Mouse (Mus musculus): ENCODE data around the gene Rassf3.

The Rassf3 gene

DNA sequence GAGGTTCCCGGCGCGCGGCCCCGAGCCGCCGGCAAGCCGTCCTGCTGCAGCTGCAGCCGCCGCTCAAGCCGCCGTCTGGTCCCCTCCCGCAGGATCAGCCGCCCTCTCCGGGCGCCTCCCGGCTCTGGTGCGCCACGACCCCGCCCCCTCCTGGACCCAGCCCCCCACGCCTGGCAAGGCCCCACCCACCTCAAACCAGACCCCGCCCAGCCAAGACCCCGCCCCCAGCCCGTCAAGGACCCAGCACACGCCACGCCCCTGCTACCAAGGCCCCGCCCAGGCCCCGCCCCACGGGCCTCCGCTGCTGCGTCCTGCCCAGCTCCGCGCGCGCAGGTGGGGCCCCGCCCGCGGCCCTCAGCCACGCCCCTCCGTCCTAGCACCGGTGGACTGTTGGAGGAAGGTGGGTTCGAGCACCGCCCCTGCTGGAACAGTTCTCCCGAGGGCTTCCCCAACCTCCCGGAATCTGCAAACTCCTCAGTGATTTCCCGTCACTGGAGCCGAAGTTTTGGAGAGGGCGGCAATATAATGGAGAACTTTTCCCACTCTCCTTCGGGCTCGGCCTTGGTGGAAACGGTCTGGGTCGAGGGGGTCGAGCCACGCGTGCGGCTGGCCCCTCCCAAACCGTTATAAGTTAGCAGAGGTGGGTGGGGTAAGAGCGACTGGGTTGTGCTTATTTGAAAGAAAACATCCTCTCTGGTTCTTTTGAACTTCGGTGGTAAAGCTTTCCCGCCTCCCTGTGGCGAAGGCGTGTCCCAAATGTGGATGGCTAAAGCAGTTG, at the start of gene Rassf3:
Gene Rassf3, minus strand, starts transcription at position 158 of the 778 bp plus-strand sequence.
- in situ Hi-C loops (cut with MboI; ENCODE audit: unreplicated experiment in 2 of 2) = no loop called here

DNA sequence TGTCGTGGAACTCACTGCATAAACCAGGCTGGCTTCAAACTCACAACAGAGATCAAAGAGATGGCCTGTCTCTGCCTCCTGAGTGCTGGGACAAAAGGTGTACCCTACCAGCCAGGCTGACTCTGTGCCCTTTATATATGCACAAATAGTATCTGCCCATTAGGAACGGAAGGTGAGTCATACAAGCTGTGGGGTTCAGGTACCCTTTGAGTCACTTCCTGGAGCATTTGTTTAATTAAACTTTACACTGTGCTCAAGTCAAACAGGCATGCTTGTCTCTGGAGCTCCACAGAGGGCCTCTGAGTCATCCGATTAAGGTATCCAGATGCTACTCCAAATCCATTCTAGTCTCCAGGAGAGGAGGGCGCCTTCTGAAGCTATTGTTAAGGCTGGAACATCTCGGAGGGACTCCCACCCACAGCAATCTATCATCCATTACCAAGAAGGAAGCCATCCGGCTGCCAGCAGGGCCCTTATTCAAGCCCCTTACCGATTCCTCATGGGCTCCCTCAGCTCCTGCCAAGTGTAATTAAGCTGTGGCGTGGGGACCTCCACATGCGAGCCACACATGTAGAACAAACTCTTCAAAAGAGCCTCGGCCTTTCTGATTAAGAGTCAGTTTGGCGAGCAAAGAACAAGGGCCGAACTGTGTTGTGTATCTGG, 44.9 kb upstream of the Rassf3 start:
- in situ Hi-C loops (cut with MboI; ENCODE audit: unreplicated experiment in 2 of 2) = no loop called here

DNA sequence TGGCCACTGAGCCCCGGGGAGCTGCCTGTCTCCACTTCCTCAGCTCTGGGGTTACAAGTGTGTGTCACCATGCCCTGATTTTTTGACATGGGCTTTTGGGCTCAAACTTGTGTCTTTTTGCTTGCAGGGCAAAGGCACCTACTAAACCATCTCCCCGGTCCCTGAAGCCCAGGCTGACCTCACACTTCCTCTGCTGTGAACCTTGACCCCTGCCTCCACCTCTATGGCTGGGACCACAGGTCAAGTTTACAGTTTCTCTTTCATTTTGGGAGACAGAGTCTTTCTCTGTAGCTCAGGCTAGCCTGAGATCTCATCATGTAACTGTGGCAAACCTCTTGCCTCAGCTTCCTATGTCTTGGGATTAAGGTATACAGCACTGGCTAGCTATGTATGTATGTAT, 43.6 kb upstream of the Rassf3 start:
- in situ Hi-C loops (cut with MboI; ENCODE audit: unreplicated experiment in 2 of 2) = no loop called here

DNA sequence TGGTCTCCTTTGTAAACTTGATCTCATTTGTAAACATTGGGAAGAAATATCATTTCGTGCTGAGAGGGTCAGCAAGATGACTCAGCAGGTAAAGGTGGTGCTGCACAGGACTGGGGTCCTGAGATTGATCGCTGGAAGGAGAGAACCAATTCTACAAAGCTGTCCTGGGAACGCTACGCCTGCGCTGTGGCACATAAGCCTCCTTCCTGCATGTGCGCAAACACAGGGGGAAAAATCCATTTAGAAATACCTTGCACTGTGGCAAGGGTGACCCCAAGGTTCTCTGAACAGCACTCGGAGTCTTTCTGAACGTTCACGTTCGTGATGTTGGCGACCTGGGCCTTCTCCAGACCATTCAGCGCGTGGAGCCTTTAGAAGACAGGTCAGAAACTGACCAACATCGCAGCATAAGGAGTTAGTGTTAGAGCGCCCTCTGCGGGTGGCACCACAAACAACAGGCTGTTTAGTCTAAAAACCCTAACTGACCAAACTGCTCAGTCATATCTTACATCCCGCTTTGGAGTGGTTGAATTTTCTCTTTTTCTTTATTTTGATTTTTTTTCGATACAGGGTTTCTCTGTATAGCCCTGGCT, 40.0 kb upstream of the Rassf3 start:
- in situ Hi-C loops (cut with MboI; ENCODE audit: unreplicated experiment in 2 of 2) = no loop called here

DNA sequence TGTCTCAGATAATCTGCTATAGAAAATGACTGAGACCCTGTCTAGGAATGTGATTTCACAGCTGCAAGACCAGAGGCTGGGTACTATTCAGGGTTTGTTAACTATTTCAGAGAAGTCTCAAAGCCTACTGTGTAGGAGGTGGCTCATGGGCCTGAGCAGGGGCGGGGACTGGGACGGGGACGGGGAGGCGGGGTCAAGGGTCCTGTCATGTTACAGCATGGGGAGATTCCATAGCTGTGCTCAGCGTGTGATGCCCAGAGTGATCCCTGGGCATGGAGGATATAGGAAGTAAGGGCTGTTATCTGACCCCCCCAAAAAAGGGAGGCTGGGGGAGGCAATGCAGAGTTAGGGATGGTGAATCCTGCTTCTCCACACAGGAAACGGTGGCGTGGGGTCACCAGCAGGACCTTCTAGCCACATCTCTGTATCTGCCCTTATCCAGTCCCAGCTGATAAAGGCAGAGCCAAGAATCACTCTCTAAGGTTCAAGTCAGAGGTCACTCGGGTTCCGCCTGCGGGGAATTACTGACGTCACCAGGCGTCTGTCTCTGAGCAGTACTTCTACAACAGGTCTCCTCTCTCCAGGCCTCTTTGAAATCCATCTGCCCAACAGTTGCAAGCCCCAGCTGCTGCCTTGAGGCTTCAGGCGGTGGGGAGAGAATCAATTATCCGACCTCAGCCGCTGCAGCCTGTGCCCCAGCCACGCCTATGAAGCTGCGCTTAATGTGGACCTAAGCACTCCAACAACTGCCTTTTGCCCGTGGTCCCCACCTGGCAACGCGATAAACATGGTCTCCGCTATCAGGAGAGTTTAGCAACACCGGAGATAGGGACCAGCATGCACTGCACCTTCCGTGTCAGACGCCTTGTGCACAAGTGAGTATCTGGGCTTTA, 33.9 kb upstream of the Rassf3 start:
- in situ Hi-C loops (cut with MboI; ENCODE audit: unreplicated experiment in 2 of 2) = loop anchor here (5.0 kb wide), 1 partner anchor 93 kb away; no protein-coding TSS in a partner anchor

DNA sequence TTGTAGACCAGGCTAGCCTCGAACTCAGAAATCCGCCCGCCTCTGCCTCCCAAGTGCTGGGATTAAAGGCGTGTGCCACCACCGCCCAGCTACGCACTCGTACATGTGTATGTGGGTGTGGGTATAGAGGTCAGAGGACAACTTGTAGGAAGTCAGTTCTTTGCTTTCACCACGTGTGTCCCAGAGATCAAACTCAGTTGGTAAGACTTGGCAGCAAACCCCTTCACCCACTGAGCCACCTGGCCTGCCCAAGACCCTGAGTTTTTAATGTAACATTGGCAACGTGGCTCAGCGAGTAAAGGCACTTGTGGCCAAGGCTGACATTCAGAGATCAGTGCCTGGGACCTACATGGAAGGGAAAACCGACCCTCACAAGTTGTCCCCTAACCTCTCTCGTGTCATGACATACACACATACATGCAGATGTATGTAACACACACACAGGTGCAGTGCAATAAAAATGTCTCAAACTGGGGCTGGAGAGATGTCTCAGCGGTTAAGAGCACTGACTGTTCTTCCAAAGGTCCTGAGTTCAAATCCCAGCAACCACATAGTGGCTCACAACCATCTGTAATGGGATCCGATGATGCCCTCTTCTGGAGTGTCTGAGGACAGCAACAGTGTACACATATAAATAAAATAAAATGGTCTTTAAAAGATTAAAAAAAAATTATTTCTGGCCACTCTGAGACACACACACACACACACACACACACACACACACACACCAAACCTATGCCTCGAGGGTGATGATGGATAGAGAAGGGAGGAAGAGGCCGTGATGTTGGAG, 31.8 kb upstream of the Rassf3 start:
- in situ Hi-C loops (cut with MboI; ENCODE audit: unreplicated experiment in 2 of 2) = loop anchor here (5.0 kb wide), 1 partner anchor 91 kb away; no protein-coding TSS in a partner anchor

DNA sequence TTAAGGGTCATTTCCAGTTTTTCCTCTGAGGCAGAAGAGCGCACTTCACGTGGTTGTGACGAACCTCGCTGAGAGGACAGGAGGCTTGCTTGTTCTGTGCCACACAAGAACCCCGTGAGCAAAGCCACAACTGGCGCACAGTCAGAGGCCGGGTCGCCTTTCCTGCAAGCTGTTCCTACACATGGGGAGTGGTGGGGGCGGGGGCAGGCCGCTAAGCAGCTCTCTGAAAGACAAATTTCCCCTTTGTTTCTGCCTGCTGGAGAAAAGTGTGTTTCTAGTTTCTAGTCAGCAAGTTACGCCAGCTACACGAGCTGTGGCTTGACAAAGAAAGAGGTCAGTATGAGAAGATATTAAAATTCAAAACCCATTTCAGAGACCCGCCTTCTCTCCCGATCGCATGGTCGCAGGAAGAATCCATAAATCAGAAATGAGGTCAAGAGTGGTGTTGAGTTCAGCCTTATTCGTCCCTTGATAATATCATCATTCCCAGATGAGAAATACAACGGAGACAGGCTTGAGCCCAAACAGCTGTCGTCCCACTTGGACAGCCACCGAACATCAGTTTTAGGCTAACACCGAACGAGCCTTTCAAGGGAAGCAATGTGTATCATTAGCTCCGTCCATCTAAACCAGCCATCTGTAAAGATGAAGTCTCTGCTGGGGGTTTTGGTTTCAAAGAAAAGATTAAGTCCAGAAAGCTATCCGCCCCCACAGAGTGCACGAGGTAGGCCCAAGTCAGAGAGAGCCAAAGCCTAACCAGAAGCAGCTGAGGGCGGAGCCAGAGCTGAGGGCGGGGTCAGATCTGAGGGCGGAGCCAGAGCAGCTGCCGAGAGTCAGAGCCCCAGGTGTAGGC, 30.8 kb upstream of the Rassf3 start:
- in situ Hi-C loops (cut with MboI; ENCODE audit: unreplicated experiment in 2 of 2) = loop anchor here (5.0 kb wide), 1 partner anchor 90 kb away; no protein-coding TSS in a partner anchor

DNA sequence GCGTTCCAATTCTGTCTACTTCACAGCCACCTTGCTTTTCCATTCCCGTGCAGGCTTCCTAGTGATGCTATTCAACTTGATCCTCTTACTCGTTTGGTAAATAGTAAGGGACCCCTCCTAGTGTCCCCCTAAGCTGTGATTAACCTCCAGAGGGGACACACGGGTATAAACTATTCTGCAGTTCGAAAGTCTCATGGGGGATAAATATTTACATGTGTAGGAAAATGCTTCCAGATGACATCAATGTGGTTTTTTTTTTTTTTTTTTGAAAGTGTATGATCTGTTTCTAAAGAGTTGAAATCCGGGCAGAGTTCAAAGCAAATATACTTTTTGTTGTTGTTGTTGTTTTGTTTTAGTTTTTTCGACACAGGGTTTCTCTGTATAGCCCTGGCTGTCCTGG, 29.8 kb upstream of the Rassf3 start:
- in situ Hi-C loops (cut with MboI; ENCODE audit: unreplicated experiment in 2 of 2) = loop anchor here (5.0 kb wide), 1 partner anchor 89 kb away; no protein-coding TSS in a partner anchor

DNA sequence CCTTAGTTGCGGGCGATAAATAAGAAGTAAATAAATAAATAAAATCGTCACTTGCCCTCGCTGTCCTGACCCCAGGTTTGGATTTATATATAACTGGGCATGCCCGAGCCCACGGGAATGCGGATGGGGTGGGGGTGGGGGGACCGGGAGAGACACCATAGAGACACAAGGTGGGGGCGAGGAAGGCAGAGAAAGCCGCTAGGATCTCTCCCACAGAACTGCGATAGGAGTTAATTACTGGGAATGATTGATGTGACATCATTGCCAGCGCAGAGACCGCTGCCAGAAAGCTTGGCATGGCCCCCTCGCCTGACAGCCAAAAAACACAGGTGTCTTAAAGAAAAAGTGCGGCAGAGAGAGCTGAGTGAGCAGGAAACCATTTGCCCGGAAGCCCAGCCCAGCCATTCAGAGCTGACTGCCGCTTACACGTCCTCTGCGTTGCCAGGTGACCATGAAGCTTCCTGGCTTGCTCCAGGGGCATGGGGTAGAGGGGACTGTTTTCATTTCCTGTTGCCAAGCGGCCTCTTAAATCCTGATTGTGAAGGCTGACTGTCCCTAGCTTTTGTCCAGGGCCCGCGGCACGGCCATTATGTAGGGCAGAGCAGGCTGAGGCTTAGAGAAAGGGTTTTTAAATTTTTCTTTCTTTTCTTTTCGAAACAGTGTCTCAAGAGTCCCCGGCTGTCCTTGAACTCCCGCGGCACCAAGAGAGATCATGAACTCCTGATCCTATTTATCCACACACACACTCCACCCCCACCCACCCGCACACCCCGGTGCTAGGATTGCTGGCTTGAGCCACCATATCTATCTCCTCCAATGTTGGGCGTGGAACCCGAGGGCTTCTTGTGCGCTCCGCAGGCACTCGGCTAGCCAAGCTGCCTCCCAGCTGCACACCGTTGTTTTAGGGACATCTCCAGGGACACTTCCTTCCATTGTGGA, 29.1 kb upstream of the Rassf3 start:
- in situ Hi-C loops (cut with MboI; ENCODE audit: unreplicated experiment in 2 of 2) = loop anchor here (5.0 kb wide), 1 partner anchor 88 kb away; no protein-coding TSS in a partner anchor

DNA sequence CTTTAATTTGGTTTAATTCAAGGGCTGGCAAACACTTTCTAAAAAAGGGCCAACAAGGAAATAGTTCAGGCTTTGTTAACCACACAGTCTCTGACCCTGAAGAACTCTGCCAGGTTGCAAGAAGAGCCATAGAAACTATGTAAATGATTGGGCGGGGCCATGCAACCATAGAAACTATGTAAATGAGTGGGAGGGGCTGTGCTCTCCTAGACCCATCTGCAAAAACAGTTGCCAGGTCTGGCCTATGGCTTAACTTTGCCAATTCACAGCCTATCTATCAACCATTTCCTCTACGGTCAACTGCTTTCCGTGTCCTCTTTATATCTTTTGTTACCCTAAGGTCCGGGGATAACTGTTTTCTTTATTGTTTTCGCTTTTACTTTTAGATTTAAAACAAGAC, 25.0 kb upstream of the Rassf3 start:
- in situ Hi-C loops (cut with MboI; ENCODE audit: unreplicated experiment in 2 of 2) = no loop called here

DNA sequence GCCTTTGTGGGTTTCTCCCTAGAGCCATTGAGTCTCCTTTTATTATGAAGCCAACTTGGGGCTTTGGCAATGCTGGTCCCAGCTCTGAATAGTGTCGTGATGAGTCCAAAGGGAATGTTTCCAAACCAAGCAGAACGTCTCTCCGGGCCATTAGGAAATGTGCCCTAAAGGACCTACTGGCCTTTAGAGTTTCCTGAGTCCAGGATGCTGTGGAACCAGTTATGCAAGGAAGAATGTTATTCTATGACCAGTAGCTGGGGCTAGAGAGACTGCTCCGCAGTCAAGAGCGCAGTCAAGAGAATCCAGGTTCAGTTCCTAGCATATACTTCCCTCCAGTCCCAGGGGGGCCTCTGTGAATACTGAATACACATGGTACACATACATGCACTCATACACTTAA, 23.9 kb upstream of the Rassf3 start:
- in situ Hi-C loops (cut with MboI; ENCODE audit: unreplicated experiment in 2 of 2) = no loop called here

DNA sequence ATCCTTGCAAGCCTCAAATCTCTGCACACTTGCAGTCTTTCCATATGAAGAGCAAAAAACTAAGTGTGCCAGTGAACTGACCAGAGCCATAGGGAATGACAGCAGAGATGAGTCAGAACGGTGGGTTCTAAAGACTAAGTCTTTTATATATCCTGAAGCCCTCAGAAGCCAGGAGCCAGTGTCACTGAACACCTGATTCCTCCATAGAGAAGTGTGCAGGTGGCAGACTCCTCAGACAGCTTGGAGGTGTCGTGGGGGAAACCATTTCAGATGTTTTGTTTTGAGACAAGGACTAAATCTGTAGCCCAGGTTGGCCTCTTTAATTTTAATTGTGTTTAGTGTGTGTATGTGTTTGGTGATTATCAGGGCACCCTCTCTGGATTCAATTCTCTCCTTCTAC, 22.9 kb upstream of the Rassf3 start:
- in situ Hi-C loops (cut with MboI; ENCODE audit: unreplicated experiment in 2 of 2) = no loop called here

DNA sequence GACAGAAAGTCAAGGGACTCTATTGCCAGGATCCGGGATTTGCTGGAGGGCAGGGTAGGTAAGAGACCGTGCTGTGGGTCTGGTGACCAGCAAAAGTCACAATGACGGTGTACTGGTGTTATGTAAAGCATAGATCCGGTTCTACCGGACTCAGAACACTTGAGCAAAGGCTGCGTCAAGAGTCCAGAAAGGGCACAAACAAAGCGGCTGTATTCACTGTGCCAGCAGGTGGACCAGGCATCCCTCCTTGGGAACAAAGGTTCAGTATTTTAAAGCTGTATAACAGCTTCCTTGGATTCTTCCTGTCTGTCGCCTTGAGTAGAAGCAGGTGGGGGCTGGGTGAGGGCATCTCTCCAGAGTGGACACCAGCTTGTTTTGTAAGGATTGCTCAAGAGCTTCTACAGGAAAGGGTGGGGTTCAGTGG, 22.3 kb upstream of the Rassf3 start:
- in situ Hi-C loops (cut with MboI; ENCODE audit: unreplicated experiment in 2 of 2) = no loop called here

DNA sequence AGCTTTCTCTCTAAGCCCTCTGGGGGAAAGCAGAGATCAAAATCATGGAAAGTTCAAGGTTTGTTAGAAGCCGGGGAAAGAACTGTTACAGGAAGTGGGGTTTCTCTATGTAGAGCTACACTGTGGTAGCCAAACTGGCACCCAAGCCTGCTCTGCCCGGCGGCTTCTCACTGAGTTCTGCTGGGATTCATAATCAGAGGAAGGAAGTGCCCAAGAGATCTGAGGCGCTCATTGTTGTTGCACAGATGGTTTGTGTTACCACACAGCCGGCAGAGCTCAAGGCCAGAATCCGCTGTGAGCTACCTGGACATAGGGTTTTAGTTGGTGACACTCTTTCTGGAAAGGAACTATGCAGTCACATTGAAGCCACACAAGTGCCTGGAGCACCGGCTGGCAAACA, 21.8 kb upstream of the Rassf3 start:
- in situ Hi-C loops (cut with MboI; ENCODE audit: unreplicated experiment in 2 of 2) = no loop called here

DNA sequence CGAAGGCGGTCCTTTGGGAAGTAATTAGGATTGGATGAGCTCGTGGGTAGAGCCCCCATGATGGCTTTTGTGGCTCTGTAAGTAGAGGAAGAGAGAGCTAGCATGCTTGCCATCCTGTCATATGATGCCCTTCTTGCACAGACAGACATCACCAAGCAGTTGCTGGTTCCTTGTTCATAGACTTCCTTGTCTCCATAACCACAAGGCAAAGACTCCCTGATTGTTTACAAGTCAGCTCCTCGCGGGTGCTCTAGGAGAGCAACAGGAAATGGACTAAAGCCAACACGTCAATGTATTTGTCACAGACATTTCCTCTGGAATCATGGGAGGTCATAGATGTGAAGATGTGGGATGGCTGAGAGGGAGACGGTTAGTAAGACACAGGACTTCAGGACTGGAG, 20.5 kb upstream of the Rassf3 start:
- in situ Hi-C loops (cut with MboI; ENCODE audit: unreplicated experiment in 2 of 2) = no loop called here

DNA sequence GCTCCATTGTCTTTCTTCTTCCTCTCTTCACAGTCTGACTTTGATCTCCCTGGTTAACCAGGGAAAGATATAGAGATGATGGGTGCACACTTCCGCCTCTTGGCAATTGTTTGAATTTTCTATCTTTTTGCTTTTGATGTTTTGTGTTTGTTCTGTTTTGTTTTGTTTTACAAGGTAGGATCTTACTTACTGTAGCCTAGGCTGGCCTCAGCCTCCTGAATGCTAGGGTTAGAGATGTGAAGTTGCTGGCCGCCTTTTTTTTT, 17.9 kb upstream of the Rassf3 start:
- in situ Hi-C loops (cut with MboI; ENCODE audit: unreplicated experiment in 2 of 2) = no loop called here

DNA sequence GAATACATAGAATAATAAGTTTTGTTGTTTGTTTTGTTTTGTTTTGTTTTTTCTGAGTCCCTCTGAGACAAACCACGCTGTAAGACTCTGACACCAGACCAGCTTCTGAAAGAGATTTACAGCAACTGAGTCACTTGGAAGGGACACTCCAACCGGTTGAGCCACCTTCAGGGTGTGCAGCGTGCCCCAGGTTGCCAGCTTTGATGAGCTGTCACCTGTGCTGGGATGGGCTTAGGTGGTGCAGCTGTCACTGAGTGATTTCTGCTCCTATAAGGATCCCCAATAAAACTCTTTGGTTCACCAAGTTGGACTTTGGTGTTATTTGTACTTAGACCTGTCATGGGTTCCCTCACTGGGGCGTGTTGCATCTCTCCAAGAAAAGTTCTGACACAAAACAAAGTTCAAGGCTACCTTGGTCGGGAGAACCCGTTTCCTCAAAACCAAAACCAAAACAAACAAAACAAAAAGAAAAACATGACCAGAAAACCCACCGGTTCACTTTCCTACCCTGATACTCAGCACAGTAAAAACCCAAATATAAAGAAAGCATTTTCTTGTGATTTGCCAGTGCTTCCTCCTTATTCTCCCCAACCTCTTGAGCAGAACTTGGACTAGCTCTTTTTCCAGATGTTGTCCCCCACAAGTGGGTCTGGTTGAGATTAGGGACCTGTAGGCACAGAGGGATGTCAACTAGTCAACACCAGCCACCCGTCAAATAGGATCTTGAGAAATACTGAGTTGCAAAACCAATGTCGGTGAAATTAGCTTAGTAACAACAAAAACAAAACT, 17.4 kb upstream of the Rassf3 start:
- in situ Hi-C loops (cut with MboI; ENCODE audit: unreplicated experiment in 2 of 2) = no loop called here
